Mouse (Mus musculus): ENCODE data around the gene Prorsd1. TPM values are rescaled to one million over a fixed set of nuclear protein-coding genes. Genes with fewer than 3 reads are reported as not detected.

Prorsd1 gene
- total and polyA plus RNA-seq, 2 experiments from 2014 or later: 8.7 to 30.8 TPM

DNA sequence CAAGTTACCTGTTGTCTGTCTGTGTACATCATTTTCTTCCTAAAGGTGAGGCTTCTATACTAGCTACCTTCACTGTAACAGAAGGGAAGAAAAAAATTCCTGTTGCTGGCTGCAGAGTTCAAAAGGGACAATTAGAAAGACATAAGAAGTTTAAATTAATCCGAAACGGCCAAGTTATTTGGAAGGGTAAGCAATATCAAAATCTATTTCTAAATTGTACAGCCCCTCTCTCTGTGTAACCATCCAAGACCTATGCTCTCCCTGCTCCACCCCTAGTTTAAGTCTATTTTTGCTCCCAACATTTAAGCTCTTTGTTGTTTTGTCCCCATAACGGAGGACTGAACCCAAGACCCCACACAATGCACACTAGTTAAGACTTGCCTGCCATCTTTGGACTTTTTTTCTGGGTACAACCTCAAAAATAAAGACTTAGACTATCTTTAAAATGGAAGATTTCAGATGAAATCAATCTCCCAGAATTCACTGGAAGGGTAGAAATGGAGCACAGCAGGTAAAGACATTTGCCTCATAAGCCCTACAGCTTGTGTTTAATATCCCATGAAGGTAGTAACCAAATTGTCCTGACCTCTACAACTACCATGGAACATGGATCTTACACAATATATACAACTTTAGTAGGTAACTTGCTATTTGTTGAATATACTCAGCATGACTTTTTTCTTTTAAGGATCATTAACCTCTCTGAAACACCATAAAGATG, 29.6 kb upstream of the Prorsd1 start:
- TF ChIP-seq EP300 (IDR thresholded peaks at IDR 0.05; ENCODE audit: low read depth): no peak
- TF ChIP-seq CTCF (IDR thresholded peaks at IDR 0.05; ENCODE audit: low read depth): no peak
- no peaks in the 10 kb centered on the region for H3K9me3 ChIP-seq (replicated peaks; ENCODE audit: control insufficient read depth, low read length)
- no peak overlapping the region for H3K9ac ChIP-seq (replicated peaks; ENCODE audit: low read depth, low read length)
- H3K27me3 ChIP-seq (ENCODE audit: control insufficient read depth, insufficient read depth, low read length): no peaks in the 10 kb centered on the region
- H3K27ac ChIP-seq (ENCODE audit: low read depth): no peak overlapping the region
- ATAC-seq (ENCODE audit: insufficient read depth, low read depth) (no peak), DNase-seq (ENCODE audit: low spot score) (no peak)
- 93% methylated on average over 3 of the region's 3 CpGs for WGBS
- H3K4me1 ChIP-seq (ENCODE audit: control insufficient read depth, insufficient read depth): peaks cover 11% of the 10 kb centered on the region; the same call in 1 of the 2 replicates
- H3K4me2 ChIP-seq (ENCODE audit: low read depth, low read length): no peak overlapping the region
- H3K36me3 ChIP-seq (replicated peaks; ENCODE audit: control insufficient read depth, insufficient read depth, low read length): peaks cover 43% of the 10 kb centered on the region
- no peak overlapping the region for H3K4me3 ChIP-seq (ENCODE audit: low read depth, low read length)

DNA sequence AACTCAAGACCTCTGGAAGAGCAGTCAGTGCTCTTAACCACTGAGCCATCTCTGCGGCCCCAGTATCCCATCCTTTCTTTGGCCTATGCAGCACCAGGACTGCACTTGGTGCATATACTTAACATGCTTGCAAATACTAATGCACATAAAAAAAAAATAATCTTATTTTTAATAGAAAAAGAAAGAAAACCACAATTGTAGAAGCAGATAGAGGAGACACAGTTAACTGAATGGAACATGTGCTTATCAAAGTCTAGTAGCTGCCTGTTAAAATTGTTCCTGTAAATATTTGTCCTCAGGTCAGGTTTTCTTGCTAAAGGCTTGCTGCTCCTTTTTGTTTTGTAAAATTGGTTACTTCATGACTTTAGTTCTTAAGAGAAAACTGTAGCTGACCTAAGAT, 23.4 kb upstream of the Prorsd1 start:
- no peak overlapping the region for H3K4me2 ChIP-seq (ENCODE audit: low read depth, low read length)
- TF ChIP-seq EP300 (IDR thresholded peaks at IDR 0.05; ENCODE audit: low read depth) (no peak), CTCF (IDR thresholded peaks at IDR 0.05; ENCODE audit: low read depth) (no peak)
- no peaks in the 10 kb centered on the region for H3K27me3 ChIP-seq (ENCODE audit: control insufficient read depth, insufficient read depth, low read length)
- no peak for DNase-seq (ENCODE audit: low spot score)
- no peak overlapping the region for H3K4me3 ChIP-seq (ENCODE audit: low read depth, low read length)
- WGBS: 93% methylated on average over 1 of the region's 1 CpGs
- H3K36me3 ChIP-seq (replicated peaks; ENCODE audit: control insufficient read depth, insufficient read depth, low read length): peaks cover 66% of the 10 kb centered on the region
- H3K27ac ChIP-seq (ENCODE audit: low read depth): no peak overlapping the region
- no peaks in the 10 kb centered on the region for H3K4me1 ChIP-seq (ENCODE audit: control insufficient read depth, insufficient read depth)
- no peak for ATAC-seq (ENCODE audit: insufficient read depth, low read depth)
- H3K9me3 ChIP-seq (replicated peaks; ENCODE audit: control insufficient read depth, low read length): no peaks in the 10 kb centered on the region
- no peak overlapping the region for H3K9ac ChIP-seq (replicated peaks; ENCODE audit: low read depth, low read length)

DNA sequence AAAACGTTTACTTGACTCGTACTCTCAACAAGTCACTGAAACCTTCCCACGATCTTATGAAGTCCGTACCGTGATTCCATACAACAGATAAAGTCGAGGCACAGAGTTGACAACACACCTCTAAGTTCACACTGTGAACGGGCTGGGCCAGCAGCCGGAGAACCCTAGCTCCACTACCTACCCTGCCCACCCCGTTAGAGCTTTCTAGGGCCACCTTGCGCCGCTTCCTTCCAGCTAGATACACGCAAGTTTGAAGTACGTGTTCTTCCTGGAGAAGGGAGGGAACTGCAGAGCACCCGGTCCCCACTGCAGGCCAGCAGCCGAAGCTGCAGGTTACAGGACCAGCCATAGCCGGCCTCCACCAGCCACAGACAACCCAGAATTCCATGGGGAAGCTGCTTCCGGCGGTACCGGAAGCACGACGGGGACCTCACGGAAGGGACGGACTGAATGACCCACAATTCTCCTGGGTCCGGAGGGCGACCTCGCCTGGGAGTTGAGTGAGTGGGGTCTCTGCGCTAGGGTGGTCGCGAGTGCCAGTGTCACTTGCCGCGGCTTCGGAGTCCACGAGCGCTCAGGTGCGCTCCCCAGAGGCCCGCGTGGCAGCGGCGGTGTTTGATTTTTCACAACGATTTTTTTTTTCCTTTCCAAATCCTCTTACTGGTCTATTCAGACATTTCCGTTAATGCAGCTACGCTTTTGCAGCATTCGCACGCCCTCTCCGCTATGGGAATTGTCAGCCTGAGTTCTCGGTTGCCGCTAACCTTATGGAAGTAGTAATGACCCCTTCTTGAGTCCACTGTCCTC, 11.4 kb upstream of the Prorsd1 start, which contains the start of gene Mtif2:
Gene Mtif2 (plus strand): TSS at position 421 of the 807 bp plus-strand sequence.
- Histone ChIP-seq H3K27me3 (ENCODE audit: control insufficient read depth, insufficient read depth, low read length) (no peaks in the 10 kb centered on the region), H3K4me2 (ENCODE audit: low read depth, low read length) (peak within 1 kb of the TSS; percentile 90), H3K9ac (replicated peaks; ENCODE audit: low read depth, low read length) (peak within 1 kb of the TSS; percentile 87), H3K9me3 (replicated peaks; ENCODE audit: control insufficient read depth, low read length) (no peaks in the 10 kb centered on the region), H3K27ac (ENCODE audit: low read depth) (peak within 1 kb of the TSS; percentile 93), H3K36me3 (replicated peaks; ENCODE audit: control insufficient read depth, insufficient read depth, low read length) (peaks cover 15% of the 10 kb centered on the region), H3K4me1 (ENCODE audit: control insufficient read depth, insufficient read depth) (peaks cover 11% of the 10 kb centered on the region), H3K4me3 (ENCODE audit: low read depth, low read length) (peak within 1 kb of the TSS; percentile 82)
- peak; percentile 97 for ATAC-seq (ENCODE audit: insufficient read depth, low read depth)
- whole genome bisulfite sequencing: 2% methylated on average over 47 of the region's 47 CpGs
- TF ChIP-seq CTCF (IDR thresholded peaks at IDR 0.05; ENCODE audit: low read depth) (no peak), EP300 (IDR thresholded peaks at IDR 0.05; ENCODE audit: low read depth) (no peak; the same call in 1 of the 2 replicates)
- peak; percentile 89 for DNase-seq (ENCODE audit: low spot score)

DNA sequence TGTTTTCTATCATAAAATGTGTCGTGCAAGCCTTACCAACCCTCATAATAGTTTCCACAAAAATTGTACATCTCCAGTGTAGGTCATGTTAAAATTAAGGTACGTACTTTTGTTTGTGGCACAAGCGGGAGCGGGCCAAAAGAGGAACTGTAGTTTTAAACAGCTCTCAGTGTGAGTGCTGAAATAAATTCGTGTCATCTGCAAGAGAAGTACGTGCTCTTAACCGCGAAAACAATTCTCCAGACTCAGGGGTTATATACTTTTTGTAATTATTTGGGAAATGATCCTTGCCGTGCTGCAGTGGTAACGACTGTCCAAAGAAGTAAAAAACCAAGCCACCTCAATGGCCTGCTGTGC, 530 bp downstream of the Prorsd1 start:
- Histone ChIP-seq H3K4me2 (ENCODE audit: low read depth, low read length) (peak overlapping the region; percentile 60), H3K27ac (ENCODE audit: low read depth) (peak overlapping the region; percentile 73), H3K9me3 (replicated peaks; ENCODE audit: control insufficient read depth, low read length) (0 out of 2 replicates have a peak, but pooled peaks cover 6% of the 10 kb centered on the region), H3K36me3 (replicated peaks; ENCODE audit: control insufficient read depth, insufficient read depth, low read length) (peaks cover 17% of the 10 kb centered on the region), H3K9ac (replicated peaks; ENCODE audit: low read depth, low read length) (peak overlapping the region; percentile 49), H3K27me3 (ENCODE audit: control insufficient read depth, insufficient read depth, low read length) (no peaks in the 10 kb centered on the region), H3K4me3 (ENCODE audit: low read depth, low read length) (peak overlapping the region; percentile 70), H3K4me1 (ENCODE audit: control insufficient read depth, insufficient read depth) (0 out of 2 replicates have a peak, but pooled peaks cover 6% of the 10 kb centered on the region)
- ATAC-seq (ENCODE audit: insufficient read depth, low read depth): peak; percentile 3; the same call in 1 of the 2 replicates
- TF ChIP-seq EP300 (IDR thresholded peaks at IDR 0.05; ENCODE audit: low read depth): no peak
- no peak for TF ChIP-seq CTCF (IDR thresholded peaks at IDR 0.05; ENCODE audit: low read depth)
- WGBS: 24% methylated on average over 10 of the region's 10 CpGs
- no peak for DNase-seq (ENCODE audit: low spot score)

DNA sequence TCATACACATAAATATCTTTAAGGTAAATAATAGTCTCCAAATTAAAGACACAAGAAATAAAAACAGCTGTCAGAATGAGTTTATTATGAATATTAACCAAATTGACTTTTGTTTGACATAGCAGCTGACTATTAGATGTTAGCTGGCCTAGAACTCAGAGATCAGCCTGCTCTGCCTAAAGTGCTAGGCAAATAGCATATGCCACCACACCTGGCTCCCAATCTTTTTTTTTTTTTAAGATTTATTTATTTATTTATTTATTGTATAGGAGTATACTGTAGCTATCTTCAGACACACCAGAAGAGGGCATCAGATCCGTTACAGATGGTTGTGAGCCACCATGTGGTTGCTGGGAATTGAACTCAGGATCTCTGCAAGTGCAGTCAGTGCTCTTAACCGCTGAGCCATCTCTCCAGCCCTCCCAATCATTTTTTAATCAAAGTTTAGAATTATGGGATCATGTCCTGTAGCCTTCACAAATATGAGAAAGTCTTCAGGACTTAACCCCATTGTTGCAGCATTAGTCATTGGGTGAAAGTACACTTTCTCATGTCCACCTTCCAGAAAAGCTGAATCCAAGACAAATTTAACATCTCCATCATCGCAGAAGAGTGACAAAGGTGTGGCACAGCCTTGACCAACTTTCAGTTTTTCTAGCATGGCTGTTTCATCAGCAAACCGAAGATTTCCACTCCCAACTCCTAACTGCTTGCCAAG, 1.9 kb downstream of the Prorsd1 start:
- ATAC-seq (ENCODE audit: insufficient read depth, low read depth) (no peak), DNase-seq (ENCODE audit: low spot score) (no peak)
- Histone ChIP-seq H3K4me1 (ENCODE audit: control insufficient read depth, insufficient read depth) (0 out of 2 replicates have a peak, but pooled peaks cover 6% of the 10 kb centered on the region), H3K27me3 (ENCODE audit: control insufficient read depth, insufficient read depth, low read length) (no peaks in the 10 kb centered on the region), H3K4me3 (ENCODE audit: low read depth, low read length) (no peak overlapping the region), H3K36me3 (replicated peaks; ENCODE audit: control insufficient read depth, insufficient read depth, low read length) (peaks cover 17% of the 10 kb centered on the region), H3K27ac (ENCODE audit: low read depth) (no peak overlapping the region), H3K9me3 (replicated peaks; ENCODE audit: control insufficient read depth, low read length) (no peaks in the 10 kb centered on the region), H3K4me2 (ENCODE audit: low read depth, low read length) (no peak overlapping the region), H3K9ac (replicated peaks; ENCODE audit: low read depth, low read length) (no peak overlapping the region)
- no peak for TF ChIP-seq EP300 (IDR thresholded peaks at IDR 0.05; ENCODE audit: low read depth)
- no peak for TF ChIP-seq CTCF (IDR thresholded peaks at IDR 0.05; ENCODE audit: low read depth)
- WGBS: 94% methylated on average over 4 of the region's 4 CpGs
